Mouse (Mus musculus) thymus, adult 2 months (tissue): Measurements from ENCODE around the gene Prdm11. TPM values are rescaled to one million over a fixed set of nuclear protein-coding genes. Genes with fewer than 3 reads are reported as not detected.
A peak's percentile ranks its signal among the peaks of the same experiment; 100 is the strongest.

Experiments
- DNase-seq: peaks from one replicate; pipeline ENCODE4 v3.0.0; 2021
- H3K27ac ChIP-seq: fragments of 200-500 bp; 2 replicates; pipeline ENCODE4 v1.5.1; 2012; ENCODE audit warnings: low read length, control low read depth; ENCODE audit not compliant: control insufficient read depth, insufficient read depth
- H3K27me3 ChIP-seq: fragments of 200-500 bp; 2 replicates; pipeline ENCODE4 v1.6.1; 2012; ENCODE audit warnings: mild to moderate bottlenecking, low read length, moderate library complexity, mixed read lengths; ENCODE audit not compliant: control insufficient read depth, insufficient read depth
- H3K36me3 ChIP-seq: fragments of 200-500 bp; 2 replicates; pipeline ENCODE4 v1.6.1; 2012; ENCODE audit warnings: mild to moderate bottlenecking, low read length, moderate library complexity; ENCODE audit not compliant: control insufficient read depth, insufficient read depth
- H3K4me1 ChIP-seq: fragments of 200-500 bp; replicated peaks from 2 replicates; pipeline ENCODE4 v1.6.1; 2012; ENCODE audit warnings: low read length; ENCODE audit not compliant: control insufficient read depth, insufficient read depth
- H3K4me3 ChIP-seq: fragments of 200-500 bp; 2 replicates; pipeline ENCODE4 v1.5.1; 2012; ENCODE audit warnings: mild to moderate bottlenecking, low read length, control low read depth, moderate library complexity; ENCODE audit not compliant: control insufficient read depth, insufficient read depth
- CTCF ChIP-seq: fragments of 200-500 bp; IDR thresholded peaks from 2 replicates; pipeline ENCODE4 v1.5.1; 2012; ENCODE audit warnings: mild to moderate bottlenecking, control low read depth, low read length, moderate library complexity, borderline replicate concordance; ENCODE audit not compliant: control insufficient read depth, poor library complexity, insufficient read depth; ENCODE audit errors: extremely low read depth
- POLR2A ChIP-seq: fragments of 200-500 bp; IDR thresholded peaks from 2 replicates; pipeline ENCODE4 v1.6.1; 2012; ENCODE audit warnings: mild to moderate bottlenecking, low read length, control low read depth, moderate library complexity; ENCODE audit not compliant: control insufficient read depth, poor library complexity, insufficient read depth; ENCODE audit errors: extremely low read depth
- WGBS: fragments of 180-500 bp; shearing (Covaris S2); methylation state at CpG from one replicate; pipeline ENCODE4 v1.1.7; 2018; 5-methylcytosine and 5-hydroxymethylcytosine counted together
- polyA plus RNA-seq: library from polyadenylated mRNA; depleted of rRNA; stranded (reverse); fragments of >200 nt; gene quantifications from 2 replicates; pipeline ENCODE4 v1.2.3, GENCODE M21; 2012

Gene Prdm11
- polyA plus RNA-seq, 1 experiment, result 17.1 TPM

GRCm38 (mm10) chr2:93068942-93069341 lies 23.0 kb upstream of the Prdm11 start:
- no peak overlapping the region for H3K27ac ChIP-seq
- no peak overlapping the region for H3K4me3 ChIP-seq
- peak; percentile 46 for DNase-seq
- no peaks in the 10 kb centered on the region for H3K4me1 ChIP-seq
- H3K36me3 ChIP-seq, result no peaks in the 10 kb centered on the region
- WGBS, result 48% methylated on average over 2 of the region's 2 CpGs
- no peaks in the 10 kb centered on the region for H3K27me3 ChIP-seq
- TF ChIP-seq CTCF (no peak; the same call in 1 of the 2 replicates), POLR2A (no peak)

GRCm38 (mm10) chr2:93063347-93063746 lies 17.4 kb upstream of the Prdm11 start:
- 15% methylated on average over 2 of the region's 2 CpGs for WGBS
- DNase-seq, result peak; percentile 70
- TF ChIP-seq CTCF, result no peak
- no peak for TF ChIP-seq POLR2A
- no peaks in the 10 kb centered on the region for H3K4me1 ChIP-seq
- no peak overlapping the region for H3K4me3 ChIP-seq
- no peaks in the 10 kb centered on the region for H3K27me3 ChIP-seq
- H3K36me3 ChIP-seq, result no peaks in the 10 kb centered on the region
- no peak overlapping the region for H3K27ac ChIP-seq

DNA sequence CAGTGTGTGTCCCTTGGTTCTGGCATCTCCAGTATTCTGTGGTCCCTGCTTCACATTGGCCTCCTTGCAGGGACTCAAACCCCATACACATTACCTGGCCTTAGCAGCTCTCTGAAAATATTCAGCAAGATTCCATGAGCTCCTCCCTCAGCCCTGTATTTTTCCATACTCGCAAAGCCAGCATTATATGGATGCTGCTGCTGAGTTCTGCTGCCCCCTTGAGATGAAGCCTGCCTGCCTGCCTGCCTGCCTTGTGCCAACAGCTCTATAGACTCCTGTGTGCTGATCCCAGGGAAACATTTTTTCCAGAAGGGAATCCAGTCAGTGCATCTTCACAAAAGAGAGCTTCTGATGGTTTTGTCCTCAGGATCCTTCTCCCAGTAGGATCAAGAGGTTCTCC lies 5.9 kb upstream of the Prdm11 start:
- Histone ChIP-seq H3K4me1 (peaks cover 10% of the 10 kb centered on the region), H3K4me3 (no peak overlapping the region), H3K27ac (no peak overlapping the region), H3K27me3 (no peaks in the 10 kb centered on the region), H3K36me3 (no peaks in the 10 kb centered on the region)
- no peak for TF ChIP-seq POLR2A
- no peak for TF ChIP-seq CTCF
- no peak for DNase-seq
- WGBS, result 90% methylated on average over 1 of the region's 1 CpGs

- H3K27ac ChIP-seq, result no peak overlapping the region
- no peaks in the 10 kb centered on the region for H3K27me3 ChIP-seq
- TF ChIP-seq CTCF, result no peak
- no peak for TF ChIP-seq POLR2A
- no peak for DNase-seq
- 40% methylated on average over 6 of the region's 6 CpGs for WGBS
- no peaks in the 10 kb centered on the region for H3K36me3 ChIP-seq
- peaks cover 23% of the 10 kb centered on the region for H3K4me1 ChIP-seq
- no peak overlapping the region for H3K4me3 ChIP-seq
These were observed 2.8 kb upstream of the Prdm11 start for GRCm38 (mm10) chr2:93048601-93049323.

- DNase-seq, result no peak
- H3K4me1 ChIP-seq, result peaks cover 23% of the 10 kb centered on the region
- H3K36me3 ChIP-seq, result no peaks in the 10 kb centered on the region
- no peaks in the 10 kb centered on the region for H3K27me3 ChIP-seq
- WGBS, result 71% methylated on average over 7 of the region's 7 CpGs
- TF ChIP-seq POLR2A, result no peak
- TF ChIP-seq CTCF, result no peak
- H3K4me3 ChIP-seq, result no peak overlapping the region
- no peak overlapping the region for H3K27ac ChIP-seq
These were observed 1.6 kb upstream of the Prdm11 start for GRCm38 (mm10) chr2:93047491-93048050.

DNA sequence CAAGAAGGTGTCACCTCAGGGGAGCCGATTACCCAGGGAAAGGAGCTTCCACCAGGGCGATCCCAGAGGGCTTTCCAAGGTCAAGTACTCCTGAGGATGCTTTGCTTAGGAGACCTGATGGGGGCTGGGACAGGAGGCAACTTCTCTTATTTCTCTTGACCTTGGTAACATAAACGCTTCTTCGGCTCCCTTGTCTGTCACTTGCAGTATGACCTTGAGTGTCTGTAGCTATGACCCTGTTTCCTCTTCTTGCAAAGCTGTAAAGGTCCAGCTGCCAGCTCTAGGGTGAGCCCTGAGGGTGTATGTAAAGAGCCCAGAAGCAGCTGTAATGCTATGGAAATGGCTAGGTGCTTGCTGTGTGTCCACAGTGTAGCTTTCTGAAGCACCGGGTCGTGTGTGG lies 1.1 kb upstream of the Prdm11 start:
- 88% methylated on average over 6 of the region's 6 CpGs for WGBS
- H3K36me3 ChIP-seq, result no peaks in the 10 kb centered on the region
- H3K4me3 ChIP-seq, result no peak overlapping the region
- no peak overlapping the region for H3K27ac ChIP-seq
- H3K27me3 ChIP-seq, result no peaks in the 10 kb centered on the region
- H3K4me1 ChIP-seq, result peaks cover 23% of the 10 kb centered on the region
- TF ChIP-seq CTCF (no peak), POLR2A (no peak)
- no peak for DNase-seq
